Mouse (Mus musculus) spleen, adult 2 months (tissue): ENCODE data around the gene Polr1c. TPM values are rescaled to one million over a fixed set of nuclear protein-coding genes. Genes with fewer than 3 reads are reported as not detected.

ENCODE experiments used
- DNase-seq, 2 experiments: peaks; one replicate each; pipeline versions ENCODE4 v3.0.0 to v3.0.0-alpha.2; 2012 to 2021; ENCODE audit warnings: low spot score in 2 of 2, low read depth in 1 of 2
- H3K27ac ChIP-seq: fragments of 200-500 bp; 2 replicates; pipeline ENCODE4 v1.5.1; 2012; ENCODE audit warnings: low read length, inconsistent platforms; ENCODE audit not compliant: insufficient read depth
- H3K27me3 ChIP-seq: fragments of 200-500 bp; 2 replicates; pipeline ENCODE4 v1.6.1; 2012; ENCODE audit warnings: mild to moderate bottlenecking, moderate library complexity, low read length, inconsistent platforms; ENCODE audit not compliant: control insufficient read depth, insufficient read depth
- H3K36me3 ChIP-seq: fragments of 200-500 bp; 2 replicates; pipeline ENCODE4 v1.6.1; 2012; ENCODE audit warnings: mild to moderate bottlenecking, low read length, inconsistent platforms; ENCODE audit not compliant: control insufficient read depth, insufficient read depth
- H3K4me1 ChIP-seq: fragments of 200-500 bp; 2 replicates; pipeline ENCODE4 v1.6.1; 2011; ENCODE audit warnings: inconsistent platforms; ENCODE audit not compliant: control insufficient read depth, insufficient read depth, insufficient read length
- H3K4me3 ChIP-seq: fragments of 200-500 bp; 2 replicates; pipeline ENCODE4 v1.5.1; 2011; ENCODE audit warnings: mild to moderate bottlenecking, inconsistent platforms; ENCODE audit not compliant: insufficient read depth, insufficient read length; ENCODE audit errors: extremely low read depth
- CTCF ChIP-seq: fragments of 200-500 bp; IDR thresholded peaks from 2 replicates; pipeline ENCODE4 v1.5.1; 2011; ENCODE audit warnings: mild to moderate bottlenecking, inconsistent platforms; ENCODE audit not compliant: insufficient read depth, insufficient read length, insufficient replicate concordance; ENCODE audit errors: extremely low read depth
- POLR2A ChIP-seq: fragments of 200-500 bp; IDR thresholded peaks from 2 replicates; pipeline ENCODE4 v1.6.1; 2011; ENCODE audit warnings: low read depth, low read length, inconsistent platforms
- WGBS: fragments of 180-500 bp; shearing (Covaris S2); methylation state at CpG from one replicate; pipeline ENCODE4 v1.1.7; 2018; 5-methylcytosine and 5-hydroxymethylcytosine counted together
- polyA plus RNA-seq: library from polyadenylated mRNA; depleted of rRNA; stranded (reverse); fragments of >200 nt; gene quantifications from 2 replicates; pipeline ENCODE4 v1.2.3, GENCODE M21; 2012

Gene Polr1c
- polyA plus RNA-seq, 1 experiment = 30.0 TPM

- TF ChIP-seq POLR2A (no peak), CTCF (no peak)
- no peak overlapping the region for H3K4me3 ChIP-seq
- DNase-seq = no peak
- no peak overlapping the region for H3K27ac ChIP-seq
- 41% methylated on average over 6 of the region's 6 CpGs for WGBS
- peaks cover 5% of the 10 kb centered on the region for H3K27me3 ChIP-seq
- H3K4me1 ChIP-seq = peaks cover 7% of the 10 kb centered on the region
- peaks cover 37% of the 10 kb centered on the region for H3K36me3 ChIP-seq
Observed at GRCm38 (mm10) chr17:46255147-46255546, 7.3 kb upstream of the Polr1c start.

GRCm38 (mm10) chr17:46254106-46254505 is 6.3 kb upstream of the Polr1c start:
- H3K4me3 ChIP-seq = peak overlapping the region; percentile 52; the same call in 1 of the 2 replicates
- no peak for TF ChIP-seq CTCF
- H3K4me1 ChIP-seq = peaks cover 8% of the 10 kb centered on the region
- H3K36me3 ChIP-seq = peaks cover 36% of the 10 kb centered on the region
- H3K27ac ChIP-seq = no peak overlapping the region
- H3K27me3 ChIP-seq = peaks cover 5% of the 10 kb centered on the region
- WGBS = 2% methylated on average over 48 of the region's 54 CpGs
- peak in 1 of 2 experiments; percentile 29 for DNase-seq

- Histone ChIP-seq H3K27me3 (peaks cover 5% of the 10 kb centered on the region), H3K36me3 (peaks cover 33% of the 10 kb centered on the region), H3K4me3 (peak within 1 kb of the TSS; percentile 52), H3K4me1 (peaks cover 13% of the 10 kb centered on the region), H3K27ac (no peak within 1 kb of the TSS)
- no peak for TF ChIP-seq CTCF
- TF ChIP-seq POLR2A = no peak
- DNase-seq = peak; percentile 53 to 89
- WGBS = 1% methylated on average over 44 of the region's 48 CpGs
Observed at GRCm38 (mm10) chr17:46253452-46254084, 5.7 kb upstream of the Polr1c start, which contains the start of gene Lrrc73. Gene Lrrc73, plus strand, starts transcription at chr17:46253531.

- TF ChIP-seq POLR2A (no peak), CTCF (no peak)
- peak in 1 of 2 experiments; percentile 17 for DNase-seq
- H3K36me3 ChIP-seq = peaks cover 28% of the 10 kb centered on the region
- no peak overlapping the region for H3K27ac ChIP-seq
- WGBS = 45% methylated on average over 14 of the region's 14 CpGs
- H3K4me1 ChIP-seq = peaks cover 15% of the 10 kb centered on the region
- H3K27me3 ChIP-seq = peaks cover 5% of the 10 kb centered on the region
- H3K4me3 ChIP-seq = no peak overlapping the region
Observed at GRCm38 (mm10) chr17:46252571-46253451, 5.0 kb upstream of the Polr1c start.

- no peak overlapping the region for H3K4me3 ChIP-seq
- DNase-seq = no peak
- peaks cover 28% of the 10 kb centered on the region for H3K36me3 ChIP-seq
- peaks cover 15% of the 10 kb centered on the region for H3K4me1 ChIP-seq
- no peak overlapping the region for H3K27ac ChIP-seq
- TF ChIP-seq POLR2A (no peak), CTCF (no peak)
- 80% methylated on average over 7 of the region's 7 CpGs for WGBS
- peaks cover 5% of the 10 kb centered on the region for H3K27me3 ChIP-seq
Observed at GRCm38 (mm10) chr17:46251174-46251573, 3.3 kb upstream of the Polr1c start.

GRCm38 (mm10) chr17:46248189-46248522 is 302 bp upstream of the Polr1c start:
- Histone ChIP-seq H3K27me3 (no peaks in the 10 kb centered on the region), H3K27ac (peak overlapping the region; percentile 79), H3K4me3 (peak overlapping the region; percentile 96), H3K36me3 (peaks cover 49% of the 10 kb centered on the region), H3K4me1 (peaks cover 7% of the 10 kb centered on the region; the same call in 1 of the 2 replicates)
- under 1% methylated on average over 37 of the region's 37 CpGs for WGBS
- DNase-seq = no peak
- no peak; the same call in 1 of the 2 replicates for TF ChIP-seq POLR2A
- no peak for TF ChIP-seq CTCF

GRCm38 (mm10) chr17:46244579-46244978 is 3.3 kb downstream of the Polr1c start:
- Histone ChIP-seq H3K36me3 (peaks cover 42% of the 10 kb centered on the region), H3K4me1 (peaks cover 7% of the 10 kb centered on the region; the same call in 1 of the 2 replicates), H3K27ac (no peak overlapping the region), H3K4me3 (no peak overlapping the region), H3K27me3 (no peaks in the 10 kb centered on the region)
- no peak for TF ChIP-seq CTCF
- no peak for TF ChIP-seq POLR2A
- WGBS = 90% methylated on average over 10 of the region's 10 CpGs
- DNase-seq = no peak
